Mouse (Mus musculus) right cerebral cortex, postnatal 25 days (tissue): ENCODE measurements around the gene Tmem63b.

Experiments used
- DNase-seq: peaks from one replicate; pipeline ENCODE4 v3.0.0; 2022

The Tmem63b gene

DNA sequence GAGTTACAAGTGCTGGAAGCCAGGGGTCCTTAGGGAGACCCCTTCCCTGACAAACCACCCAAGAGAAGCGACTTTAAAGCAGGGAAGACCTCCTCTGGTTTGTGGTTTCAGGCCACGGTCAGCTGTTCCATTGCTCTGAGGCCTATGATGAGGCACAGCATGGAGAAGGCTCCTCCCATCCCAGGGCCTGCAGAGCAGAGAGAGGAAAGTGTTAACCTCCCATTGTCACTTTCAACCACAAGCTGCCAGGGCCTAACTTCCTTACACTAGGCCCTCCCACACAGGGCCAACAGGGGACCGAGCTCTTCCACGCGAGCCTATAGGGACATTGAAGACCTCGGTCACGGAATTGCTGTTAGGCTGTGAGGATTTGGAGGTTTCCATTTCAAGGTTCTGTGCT, 16.5 kb upstream of the Tmem63b start:
- no peak for DNase-seq

- DNase-seq: no peak
These were observed 15.5 kb upstream of the Tmem63b start for GRCm38 (mm10) chr17:45702254-45702653.

DNA sequence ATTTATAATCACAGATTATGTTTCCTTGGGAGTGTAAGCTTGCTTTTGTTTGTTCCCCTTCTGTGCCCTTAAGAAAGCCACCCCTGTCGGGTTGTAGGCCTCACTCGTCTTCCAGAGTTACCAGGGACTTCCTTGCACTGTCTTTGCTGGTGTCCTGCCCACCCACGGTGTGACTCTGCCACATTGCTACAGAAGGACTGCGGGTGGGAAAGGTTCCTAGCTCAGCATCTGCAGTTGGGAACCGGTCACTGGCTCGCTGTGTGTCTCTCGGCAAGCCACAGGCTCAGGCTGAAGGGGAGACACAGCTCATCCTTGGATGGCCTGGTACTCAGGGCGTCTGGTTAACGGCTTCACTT, 14.5 kb upstream of the Tmem63b start:
- no peak for DNase-seq

DNA sequence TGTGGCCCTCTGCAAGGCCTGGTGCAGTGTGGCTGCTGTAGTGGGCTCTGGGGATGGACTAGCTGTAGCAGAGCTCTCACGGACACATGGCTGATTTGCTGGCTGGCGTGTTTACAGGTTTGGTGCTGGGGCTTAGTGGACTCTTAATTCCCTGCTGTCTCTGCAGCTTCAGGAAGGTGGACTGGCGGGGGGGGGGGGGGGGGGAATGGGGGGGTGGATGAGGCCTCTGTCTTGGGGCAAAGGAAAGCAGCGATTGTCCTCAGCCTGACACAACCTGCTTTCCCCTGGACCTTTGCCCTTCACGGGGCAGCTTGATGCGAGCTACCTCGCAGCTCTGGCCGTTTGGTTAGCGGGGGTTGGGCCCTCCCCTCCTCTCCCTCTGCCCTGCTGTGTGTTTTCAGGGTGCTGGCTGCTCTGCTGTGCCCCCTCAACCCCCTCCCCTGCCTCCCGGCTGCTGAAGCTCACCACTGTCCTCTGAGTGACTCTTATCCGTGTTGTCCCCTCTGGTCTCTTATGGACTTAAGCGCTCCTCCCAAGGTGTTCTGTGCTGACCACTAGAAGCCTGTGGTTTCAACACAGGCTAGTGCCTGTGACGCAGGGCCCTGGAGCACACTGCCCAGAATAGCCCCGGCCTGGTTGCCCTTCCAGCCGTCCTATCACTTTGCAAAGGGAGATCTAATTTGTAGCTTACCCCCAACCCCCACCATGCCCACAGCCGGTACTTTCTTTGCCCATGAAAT, 14.0 kb upstream of the Tmem63b start:
- no peak for DNase-seq

DNA sequence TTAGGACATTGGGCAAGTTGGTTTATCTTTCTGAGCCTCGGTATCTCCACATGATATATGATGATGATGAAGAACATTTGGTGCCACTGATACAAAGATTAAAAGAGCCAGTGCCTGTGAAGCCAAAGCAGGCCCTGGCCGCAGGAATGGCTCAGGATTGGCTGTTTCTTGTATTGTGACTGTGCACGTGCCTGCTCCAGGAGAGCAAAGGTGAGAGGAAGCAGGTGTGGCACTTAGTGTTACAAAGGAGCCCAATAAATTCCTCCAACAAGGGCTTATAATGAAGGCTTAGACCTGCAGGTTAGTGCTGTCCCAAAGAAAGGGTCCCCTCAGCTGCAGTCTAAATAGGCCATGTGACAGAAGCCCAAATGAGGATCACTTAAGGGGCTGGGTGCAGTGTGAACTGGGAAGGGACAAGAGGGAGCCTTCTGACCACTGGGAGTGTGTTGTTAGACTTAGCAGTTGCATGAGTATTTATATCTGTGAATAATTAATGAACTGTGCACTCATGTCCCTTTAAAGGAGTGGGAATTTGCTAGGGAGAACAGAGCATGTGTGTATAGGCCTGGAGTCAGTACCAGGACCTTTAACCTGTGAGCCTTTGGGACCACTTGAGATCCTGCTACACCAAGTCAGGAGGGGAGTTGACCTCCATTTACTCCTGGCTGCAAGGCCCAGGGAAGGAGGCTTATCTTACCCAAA, 12.5 kb upstream of the Tmem63b start:
- DNase-seq: no peak

DNA sequence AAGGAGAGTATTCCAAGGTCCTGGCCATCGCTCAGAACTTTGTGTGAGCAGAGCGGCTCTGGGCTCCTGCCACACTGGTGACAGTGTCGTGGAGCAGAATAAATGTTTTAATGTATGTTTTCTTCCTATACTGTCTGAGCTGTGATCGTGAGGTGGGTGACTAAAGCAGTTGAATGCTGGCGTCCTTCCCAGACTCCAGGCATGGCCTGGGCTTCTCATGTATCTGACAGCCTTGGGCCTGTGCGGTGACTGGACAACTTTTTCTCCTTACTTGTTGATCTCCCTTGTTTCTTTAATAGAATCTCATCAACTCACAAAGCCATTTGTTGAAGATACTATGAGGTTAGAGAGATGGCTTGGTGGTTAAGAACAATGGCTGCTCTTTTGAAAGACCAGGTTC, 11.7 kb upstream of the Tmem63b start:
- no peak for DNase-seq

DNA sequence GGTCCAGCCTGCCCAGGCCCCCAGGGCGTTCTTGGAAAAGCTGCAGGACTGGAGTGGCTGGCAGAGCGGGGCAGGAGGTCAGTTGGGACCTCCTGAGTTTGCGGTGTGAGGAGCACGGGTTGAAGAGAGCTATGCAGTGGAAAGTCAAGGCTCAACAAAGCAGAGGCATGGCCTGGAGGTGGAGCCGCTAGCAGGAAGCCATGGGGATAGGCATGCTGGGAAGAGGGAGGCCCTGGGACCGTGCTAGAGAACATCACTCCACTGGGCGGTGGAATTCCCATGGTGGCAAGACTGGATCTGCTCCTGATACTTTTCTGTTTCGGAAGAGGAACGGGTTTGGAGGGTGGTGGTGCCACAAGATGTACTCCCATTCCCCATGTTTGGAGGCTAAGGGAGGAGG, 10.3 kb upstream of the Tmem63b start:
- DNase-seq: no peak

DNA sequence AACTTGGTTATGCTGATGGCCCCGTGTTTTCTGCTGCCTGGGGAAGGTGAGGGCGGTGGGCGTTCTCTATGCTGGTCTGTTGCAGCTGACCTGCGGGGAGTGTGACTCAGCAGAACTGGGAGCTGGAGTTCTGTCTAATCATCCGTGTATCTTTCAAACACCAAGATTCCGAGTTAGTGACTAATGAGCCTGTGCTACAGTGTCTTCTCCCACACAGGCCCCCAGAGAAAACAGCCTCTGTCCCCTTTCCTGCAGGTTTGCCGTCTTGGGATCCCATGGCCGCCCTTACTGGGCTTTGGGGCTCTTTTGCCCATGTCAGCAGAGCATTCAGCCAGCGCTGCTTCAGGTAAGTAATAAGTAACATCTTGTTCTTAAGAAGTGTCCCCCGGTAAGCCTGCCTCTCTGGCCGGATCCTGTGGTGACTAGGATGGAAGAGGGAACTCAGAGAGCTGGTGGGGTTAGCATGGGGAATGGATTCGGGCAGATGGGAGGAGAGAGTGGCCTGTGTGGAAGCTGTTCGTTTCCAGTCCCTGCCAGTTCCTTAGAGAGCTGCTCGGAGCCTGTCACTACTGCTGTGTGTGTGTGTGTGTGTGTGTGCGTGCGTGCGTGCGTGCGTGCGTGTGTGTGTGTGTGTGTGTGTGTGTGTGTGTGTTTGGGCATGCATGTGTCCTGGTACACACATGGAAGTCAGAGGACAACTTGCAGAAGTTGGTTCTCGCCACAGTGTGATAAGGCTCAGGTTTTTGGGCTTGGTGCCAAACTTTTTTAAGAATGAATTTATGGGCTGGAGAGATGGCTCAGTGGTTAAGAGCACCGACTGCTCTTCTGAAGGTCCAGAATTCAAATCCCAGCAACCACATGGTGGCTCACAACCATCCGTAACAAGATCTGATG, 8.8 kb upstream of the Tmem63b start:
- DNase-seq: no peak

DNA sequence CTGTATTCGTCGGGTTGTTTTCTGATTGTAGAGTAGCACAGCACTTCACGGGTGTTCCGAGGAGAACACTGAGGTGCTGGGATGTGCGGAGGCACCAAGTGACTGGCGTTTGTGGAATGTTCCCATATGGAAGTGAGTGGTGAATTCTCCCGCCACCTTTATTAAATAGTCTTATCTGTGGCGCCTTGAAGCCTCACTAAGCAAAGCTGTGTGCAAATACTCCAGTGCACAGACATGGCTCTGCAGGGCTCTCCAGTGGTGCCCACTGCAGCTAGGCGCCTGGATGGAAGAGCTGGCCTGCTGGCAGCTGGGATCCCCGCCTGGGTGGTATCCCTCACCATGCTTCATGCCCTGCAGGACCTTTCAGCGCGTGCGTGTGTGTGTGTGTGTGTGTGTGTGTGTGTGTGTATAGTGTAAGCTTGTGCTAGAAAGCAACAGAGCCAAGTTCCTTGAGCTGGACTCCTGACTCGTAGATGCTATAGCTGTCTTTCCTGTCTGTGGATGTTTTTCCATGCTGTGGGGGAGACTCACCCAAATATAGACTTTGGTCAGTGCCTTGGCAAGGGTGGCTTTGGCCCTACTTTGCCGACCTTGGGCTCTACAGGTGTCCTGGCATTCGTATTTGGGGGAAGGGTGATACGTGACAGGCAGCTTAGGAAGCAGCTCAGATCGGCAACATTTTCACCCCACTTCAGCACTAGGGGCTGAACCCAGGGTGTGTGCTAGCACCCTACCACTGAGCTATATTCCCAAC, 7.3 kb upstream of the Tmem63b start:
- no peak for DNase-seq

- no peak for DNase-seq
These were observed 5.5 kb upstream of the Tmem63b start for GRCm38 (mm10) chr17:45692159-45692558.

GRCm38 (mm10) chr17:45690044-45690443, 3.3 kb upstream of the Tmem63b start:
- no peak for DNase-seq

GRCm38 (mm10) chr17:45689120-45689519, 2.4 kb upstream of the Tmem63b start:
- DNase-seq: no peak

DNA sequence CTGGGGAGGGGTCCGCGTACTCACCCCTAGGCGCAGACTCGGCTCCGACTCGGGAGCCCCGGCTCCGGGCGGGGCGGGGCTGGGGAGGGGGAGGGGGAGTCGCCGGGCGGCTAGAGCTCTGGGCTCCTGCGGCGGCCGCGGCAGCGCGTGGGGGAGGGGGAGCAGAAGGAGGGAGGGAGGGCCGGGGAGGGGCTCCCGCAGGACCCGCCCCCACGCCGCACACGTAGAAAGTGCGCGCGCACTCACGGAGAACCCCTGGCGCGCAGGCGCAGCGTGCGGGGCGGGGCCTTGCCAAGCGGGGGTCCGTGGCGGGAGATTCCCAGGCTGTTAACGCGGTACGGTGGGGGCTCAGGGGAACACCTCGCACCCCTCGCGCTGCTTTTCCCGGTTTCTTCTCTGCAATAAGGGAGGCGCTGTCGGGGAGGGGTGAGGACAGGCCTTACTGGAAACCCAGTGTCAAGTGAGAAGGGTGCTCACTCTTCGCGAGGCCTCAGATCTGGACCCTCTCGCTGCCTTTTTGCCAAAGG, 549 bp downstream of the Tmem63b start, which contains the start of gene Mrpl14:
TSS of gene Mrpl14 (plus strand) at position 230 of the 527 bp plus-strand sequence.
- peak; percentile 92 for DNase-seq

DNA sequence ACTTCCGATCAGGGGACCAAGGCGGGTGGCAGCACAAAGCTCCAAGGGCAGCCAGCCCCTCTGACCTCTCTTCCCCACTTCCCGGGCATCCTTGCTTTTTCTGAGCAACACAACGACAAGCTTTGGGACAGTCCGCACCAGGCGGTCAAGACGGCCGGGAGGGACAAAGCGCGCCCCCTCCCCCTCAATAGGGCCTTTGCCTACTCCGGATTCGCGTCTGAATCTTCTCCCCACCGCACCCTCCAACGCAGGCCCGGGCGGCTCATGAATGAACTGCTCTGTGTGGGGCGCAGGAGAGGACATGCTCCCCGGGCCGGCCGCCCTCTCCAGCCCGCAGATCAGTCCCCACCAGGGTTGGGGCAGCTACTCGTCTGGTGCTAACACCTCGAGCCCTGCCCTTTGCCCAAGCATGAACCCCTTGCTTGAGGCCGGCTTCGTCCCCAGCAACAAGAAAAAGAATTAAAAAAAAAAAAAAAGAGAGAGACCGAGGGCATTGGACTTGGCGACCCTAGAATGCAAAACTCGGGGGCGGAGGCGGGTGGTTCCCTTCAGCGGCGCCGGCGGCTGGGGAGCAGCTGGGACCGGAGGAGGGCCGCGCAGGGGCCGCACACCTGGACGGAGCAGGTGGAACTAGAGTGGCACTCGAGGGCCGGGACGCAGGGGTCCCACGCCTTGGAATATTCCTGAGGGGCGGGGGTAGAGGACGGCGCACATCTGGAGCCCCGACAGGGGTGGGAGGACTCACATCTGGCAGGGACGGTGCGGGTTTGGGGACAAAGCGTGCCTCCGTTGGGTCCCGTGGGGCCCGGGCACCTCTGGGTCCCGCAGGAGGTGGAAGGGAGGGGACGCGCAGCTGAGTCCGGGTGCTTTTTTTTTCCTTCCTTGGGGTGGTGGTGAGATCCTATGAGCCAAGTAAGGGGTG, 1.3 kb downstream of the Tmem63b start:
- peak; percentile 61 for DNase-seq

- DNase-seq: no peak
These were observed 2.0 kb downstream of the Tmem63b start for GRCm38 (mm10) chr17:45684667-45685131.

GRCm38 (mm10) chr17:45682843-45683242, 3.9 kb downstream of the Tmem63b start:
- no peak for DNase-seq

DNA sequence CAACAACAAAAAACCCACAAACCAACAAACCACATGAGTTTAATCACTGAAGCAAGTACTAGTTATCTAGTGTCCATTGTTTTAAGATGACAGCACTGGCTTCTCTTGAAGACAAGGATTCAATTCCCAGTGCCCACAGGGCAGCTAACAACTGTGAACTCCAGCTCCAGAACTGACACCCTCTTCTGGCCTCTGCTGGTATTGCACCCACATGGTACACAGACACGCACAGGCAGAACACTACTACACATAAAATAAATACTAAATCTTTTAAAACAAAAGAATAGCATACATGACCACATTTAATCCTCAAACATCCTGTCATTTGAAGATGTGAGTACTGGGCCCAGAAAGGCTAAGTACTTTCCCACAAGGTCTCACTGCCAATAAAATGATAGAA, 5.1 kb downstream of the Tmem63b start:
- DNase-seq: no peak

DNA sequence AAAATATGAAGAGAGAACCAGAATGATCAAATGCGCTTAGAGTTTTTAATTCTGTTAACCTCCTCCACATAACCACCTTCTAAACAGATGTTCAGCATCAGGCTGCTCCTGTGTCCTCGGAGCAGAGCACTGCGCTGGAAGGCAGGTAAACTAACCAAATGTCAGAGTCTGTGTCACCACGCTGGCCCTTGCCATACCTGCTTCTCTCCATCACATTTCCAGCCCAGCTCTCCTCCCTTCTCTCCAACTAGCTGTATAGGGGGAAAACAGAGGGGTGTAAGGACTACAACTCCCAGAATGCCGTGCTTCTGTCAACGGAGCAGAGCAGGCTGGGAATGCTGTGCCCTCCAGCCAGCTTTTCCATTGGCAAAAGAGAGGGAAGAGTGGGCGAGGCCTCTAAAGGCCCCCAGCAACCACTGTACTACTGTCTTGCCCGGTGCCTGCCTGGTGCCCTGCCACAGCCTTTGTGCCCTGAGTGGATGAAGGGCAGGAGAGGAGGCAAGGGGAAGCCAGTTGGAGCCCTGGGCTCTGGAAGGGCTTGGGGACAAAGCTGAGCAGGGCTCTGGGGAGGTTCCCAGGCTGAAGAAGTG, 6.2 kb downstream of the Tmem63b start:
- DNase-seq: peak; percentile 72

- DNase-seq: no peak
These were observed 8.6 kb downstream of the Tmem63b start for GRCm38 (mm10) chr17:45678106-45678505.

GRCm38 (mm10) chr17:45672598-45672997, 14.1 kb downstream of the Tmem63b start:
- DNase-seq: no peak

DNA sequence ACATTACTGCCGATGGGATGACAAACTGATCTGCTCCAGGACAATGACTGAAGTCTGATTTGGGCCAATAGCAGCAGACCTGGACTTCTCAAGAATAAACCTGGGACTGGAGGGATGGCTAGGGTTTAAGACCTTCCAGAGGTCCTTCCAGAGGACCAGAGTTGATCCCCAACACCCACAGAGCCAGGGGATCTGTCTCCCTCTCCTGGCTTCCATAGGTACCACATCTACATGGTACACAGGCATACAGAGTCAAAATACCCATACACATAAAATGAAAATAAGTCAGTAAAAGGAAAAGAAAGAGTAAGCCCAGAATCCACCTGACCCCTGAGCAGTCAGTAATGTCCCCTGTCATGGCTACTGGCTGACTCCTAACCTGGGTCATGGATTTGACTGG, 14.9 kb downstream of the Tmem63b start:
- DNase-seq: no peak
